Mouse (Mus musculus) cortical plate, adult 2 months (tissue): ENCODE measurements at regions not wholly inside any gene's neighbourhood (a gene's known extent, or its start where the extent isn't known, plus 50 kb on each side); places are given as distances from the start of the nearest gene placed in this dataset.

Source experiments
- H3K27ac ChIP-seq: fragments of 200-500 bp; 2 replicates; pipeline ENCODE4 v1.5.1; 2012; ENCODE audit warnings: low read length, control low read depth, inconsistent platforms; ENCODE audit not compliant: insufficient read depth
- H3K4me1 ChIP-seq: fragments of 200-500 bp; 2 replicates; pipeline ENCODE4 v1.6.1; 2011; ENCODE audit warnings: low read length; ENCODE audit not compliant: control insufficient read depth, insufficient read depth
- H3K4me3 ChIP-seq: fragments of 200-500 bp; 2 replicates; pipeline ENCODE4 v1.5.1; 2011; ENCODE audit warnings: mild to moderate bottlenecking, low read length, control low read depth; ENCODE audit not compliant: insufficient read depth
- CTCF ChIP-seq: fragments of 200-500 bp; IDR thresholded peaks from 2 replicates; pipeline ENCODE4 v1.5.1; 2011; ENCODE audit warnings: mild to moderate bottlenecking, control low read depth, low read length; ENCODE audit not compliant: insufficient read depth; ENCODE audit errors: extremely low read depth
- POLR2A ChIP-seq: fragments of 200-500 bp; IDR thresholded peaks from 2 replicates; pipeline ENCODE4 v1.6.1; 2011; ENCODE audit warnings: mild to moderate bottlenecking, low read length, control low read depth; ENCODE audit not compliant: insufficient read depth; ENCODE audit errors: extremely low read depth

- Histone ChIP-seq H3K4me3 (no peak overlapping the region), H3K4me1 (no peaks in the 10 kb centered on the region), H3K27ac (no peak overlapping the region)
- TF ChIP-seq POLR2A: no peak
- no peak for TF ChIP-seq CTCF
Measured at GRCm38 (mm10) chr19:30289721-30290120, 57.0 kb downstream of the Mbl2 start.

DNA sequence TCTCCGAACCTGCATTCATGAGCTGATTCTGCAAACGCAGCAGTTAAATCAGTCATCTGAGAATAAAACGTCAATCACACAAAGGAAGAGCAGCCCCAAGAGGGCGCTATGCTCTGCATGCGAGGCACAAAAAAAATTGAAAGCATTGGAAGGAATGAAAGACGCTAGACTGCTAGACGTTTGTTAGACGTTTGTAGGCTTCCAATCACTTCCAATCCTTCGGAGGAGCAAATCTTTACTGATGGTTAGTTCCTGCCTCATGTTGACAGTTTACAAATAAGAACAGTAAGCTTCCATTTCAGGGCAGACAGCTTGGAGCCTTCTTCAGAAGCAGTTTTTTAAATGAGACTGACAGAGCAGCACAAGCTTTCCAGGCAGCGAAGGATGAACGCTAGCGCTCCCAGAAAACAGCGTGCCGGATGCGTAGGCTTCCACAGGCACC, 62.5 kb downstream of the Mbl2 start:
- no peak for TF ChIP-seq POLR2A
- TF ChIP-seq CTCF: peak; percentile 61

GRCm38 (mm10) chr19:30296024-30296423, 63.3 kb downstream of the Mbl2 start:
- H3K4me3 ChIP-seq: no peak overlapping the region
- TF ChIP-seq POLR2A: no peak
- TF ChIP-seq CTCF: no peak
- H3K4me1 ChIP-seq: no peaks in the 10 kb centered on the region
- H3K27ac ChIP-seq: no peak overlapping the region

More for the DNA sequence above, 62.5 kb downstream of the Mbl2 start:
- Histone ChIP-seq H3K27ac (no peak overlapping the region), H3K4me1 (no peaks in the 10 kb centered on the region), H3K4me3 (no peak overlapping the region)

DNA sequence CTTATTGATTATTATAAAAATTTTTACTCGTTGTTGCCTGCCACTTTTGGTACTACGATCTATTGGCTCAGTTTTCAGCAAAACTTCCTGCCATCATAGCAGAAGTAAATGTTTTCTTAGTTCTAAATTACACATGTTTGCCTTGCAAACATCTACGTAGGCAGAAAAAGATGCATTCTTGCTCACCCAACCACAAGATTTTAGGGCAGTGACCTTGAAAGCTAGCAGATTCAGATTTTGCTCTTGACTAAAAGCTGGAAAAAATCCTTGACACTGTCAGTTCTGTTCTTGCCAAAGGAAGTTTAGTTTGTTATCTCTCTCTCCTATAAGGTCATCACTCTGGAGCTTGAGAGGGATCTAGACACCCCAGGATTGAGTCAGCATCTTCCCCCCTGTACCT, 66.8 kb downstream of the Mbl2 start:
- H3K4me3 ChIP-seq: no peak overlapping the region
- no peak overlapping the region for H3K27ac ChIP-seq
- TF ChIP-seq POLR2A (no peak), CTCF (no peak)
- H3K4me1 ChIP-seq: no peaks in the 10 kb centered on the region

- no peak overlapping the region for H3K27ac ChIP-seq
- H3K4me3 ChIP-seq: no peak overlapping the region
- TF ChIP-seq POLR2A (no peak), CTCF (no peak)
- H3K4me1 ChIP-seq: no peaks in the 10 kb centered on the region
Measured at GRCm38 (mm10) chr19:30302281-30302680, 69.5 kb downstream of the Mbl2 start.

GRCm38 (mm10) chr19:30306379-30306778, 73.6 kb downstream of the Mbl2 start:
- Histone ChIP-seq H3K27ac (no peak overlapping the region), H3K4me1 (no peaks in the 10 kb centered on the region), H3K4me3 (no peak overlapping the region)
- TF ChIP-seq CTCF: no peak
- no peak for TF ChIP-seq POLR2A

DNA sequence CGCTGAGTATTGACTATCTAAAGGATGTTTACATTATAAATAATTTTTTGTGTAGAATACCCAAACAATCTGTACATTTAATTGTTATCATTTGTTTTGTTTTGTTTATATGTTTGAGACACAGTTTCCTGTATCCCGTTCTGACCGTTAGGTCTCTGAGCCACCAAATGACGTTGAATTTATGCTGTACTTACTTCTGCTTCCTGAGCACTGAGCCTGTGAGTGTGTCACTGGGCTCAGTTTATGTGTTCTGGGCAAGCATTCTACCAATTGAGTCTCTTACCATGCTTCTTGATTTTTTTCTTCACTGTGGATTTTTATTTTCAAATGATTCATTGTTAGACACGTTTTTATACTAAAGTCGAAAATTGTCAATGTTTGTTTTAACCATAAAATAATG, 74.2 kb downstream of the Mbl2 start:
- Histone ChIP-seq H3K4me3 (no peak overlapping the region), H3K4me1 (no peaks in the 10 kb centered on the region), H3K27ac (no peak overlapping the region)
- TF ChIP-seq POLR2A (no peak), CTCF (no peak)

DNA sequence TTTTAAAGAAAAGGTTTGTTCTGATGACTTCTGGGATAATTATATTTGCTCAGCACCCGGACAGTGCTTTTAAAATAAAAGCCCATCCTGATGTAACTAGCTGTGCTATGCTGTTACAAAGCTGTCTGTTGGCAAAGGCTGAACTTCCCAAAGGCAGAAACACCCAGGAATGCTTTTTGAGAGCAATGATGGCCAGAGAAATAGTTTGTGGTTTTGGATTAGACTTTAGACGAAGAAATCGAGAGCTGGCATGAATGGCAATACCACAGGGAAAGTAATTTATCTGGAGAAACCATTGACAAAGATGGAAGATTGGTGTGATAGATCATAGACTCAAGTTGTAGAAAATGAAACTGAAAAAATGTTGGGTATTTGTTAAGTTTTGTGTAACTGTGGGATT, 84.6 kb downstream of the Mbl2 start:
- Histone ChIP-seq H3K4me1 (no peaks in the 10 kb centered on the region), H3K27ac (no peak overlapping the region), H3K4me3 (no peak overlapping the region)
- TF ChIP-seq POLR2A (no peak), CTCF (no peak)

DNA sequence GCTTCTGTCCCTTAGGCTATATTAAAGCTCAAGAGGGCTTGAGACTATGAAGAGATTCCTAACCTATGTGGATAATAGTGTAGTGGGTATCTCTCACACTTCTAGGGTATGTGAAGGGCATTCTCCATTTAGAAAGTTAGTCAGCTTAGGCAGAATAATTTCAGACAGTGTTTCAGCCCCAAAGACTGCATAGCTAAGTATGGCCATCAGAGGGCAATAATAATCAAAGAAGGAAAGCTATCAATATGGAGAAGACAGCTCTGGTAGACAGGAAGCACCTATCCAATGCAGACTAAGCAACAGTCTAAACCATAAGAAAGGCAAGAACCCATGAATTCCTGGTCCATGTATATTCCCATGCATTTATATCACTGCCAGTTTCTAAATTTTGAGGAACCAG, 95.0 kb downstream of the Mbl2 start:
- Histone ChIP-seq H3K4me1 (no peaks in the 10 kb centered on the region), H3K27ac (no peak overlapping the region), H3K4me3 (no peak overlapping the region)
- TF ChIP-seq POLR2A (no peak), CTCF (no peak)

- TF ChIP-seq POLR2A (no peak), CTCF (no peak)
- Histone ChIP-seq H3K4me1 (no peaks in the 10 kb centered on the region), H3K4me3 (no peak overlapping the region), H3K27ac (no peak overlapping the region)
Measured at GRCm38 (mm10) chr19:30328886-30329285, 96.1 kb downstream of the Mbl2 start.

- no peak for TF ChIP-seq CTCF
- H3K27ac ChIP-seq: no peak overlapping the region
- no peak overlapping the region for H3K4me3 ChIP-seq
- no peaks in the 10 kb centered on the region for H3K4me1 ChIP-seq
Measured at GRCm38 (mm10) chr19:30330792-30331191, 98.0 kb downstream of the Mbl2 start.
